Mouse (Mus musculus) cerebellum, adult 9-11 months (tissue): ENCODE data around the gene Snx14.

Source experiments
- DNase-seq: peaks from one replicate; pipeline ENCODE4 v3.0.0; 2022

Gene Snx14

DNA sequence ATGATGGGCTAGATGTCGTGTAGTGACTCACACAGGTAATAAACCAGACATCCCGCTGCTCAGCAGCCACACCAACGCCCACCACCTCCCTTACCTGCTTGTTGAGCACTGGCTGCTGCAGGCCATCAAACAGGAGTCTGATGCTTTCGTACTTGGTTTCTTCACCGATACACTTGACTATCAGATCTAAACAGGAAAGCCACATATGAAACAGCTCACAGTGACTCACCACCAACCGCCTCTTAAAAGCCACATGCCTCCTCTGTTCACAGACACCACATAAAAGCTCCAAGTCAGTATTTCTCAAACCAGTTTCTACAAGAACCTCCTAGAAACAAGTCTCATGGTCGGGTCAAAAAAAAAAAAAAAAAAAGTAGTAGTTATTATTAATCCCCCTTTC, 58.7 kb downstream of the Snx14 start:
- DNase-seq, result no peak

DNA sequence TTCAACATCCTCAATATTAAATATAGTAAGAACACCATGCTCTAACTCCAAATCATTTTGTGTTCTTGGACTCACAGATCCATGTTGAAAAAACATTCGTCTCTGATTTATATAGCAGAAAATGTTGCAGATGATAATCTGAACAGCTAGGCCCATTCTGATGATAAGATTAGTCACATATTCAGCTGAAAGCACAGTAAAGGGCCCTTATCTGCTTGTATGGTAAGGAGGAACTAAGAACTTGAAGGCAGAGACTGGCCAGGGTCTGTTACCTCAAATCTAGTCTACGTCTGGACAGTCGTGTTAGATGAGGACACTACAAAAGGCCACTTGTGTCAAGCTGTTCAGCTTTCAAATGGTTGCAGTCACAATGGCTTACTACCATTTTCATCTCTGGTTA, 59.7 kb downstream of the Snx14 start:
- DNase-seq, result no peak

DNA sequence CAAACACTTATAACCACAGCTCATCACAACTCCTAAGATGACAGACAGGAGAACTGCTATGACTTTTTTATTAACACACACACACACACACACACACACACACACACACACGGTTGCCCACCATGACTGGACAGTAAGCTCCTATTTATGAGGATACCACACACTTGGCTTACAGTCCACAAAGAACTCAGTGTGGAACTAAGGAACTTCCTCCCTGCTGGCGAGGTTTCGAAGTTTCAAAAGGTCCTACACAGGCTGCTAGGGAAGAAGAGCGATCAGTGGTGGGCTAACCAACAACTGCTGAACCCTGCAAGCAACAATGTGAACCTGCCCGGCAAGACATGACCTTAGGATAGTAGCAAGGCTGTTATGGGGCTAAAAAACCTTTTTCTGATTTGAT, 61.3 kb downstream of the Snx14 start:
- no peak for DNase-seq

DNA sequence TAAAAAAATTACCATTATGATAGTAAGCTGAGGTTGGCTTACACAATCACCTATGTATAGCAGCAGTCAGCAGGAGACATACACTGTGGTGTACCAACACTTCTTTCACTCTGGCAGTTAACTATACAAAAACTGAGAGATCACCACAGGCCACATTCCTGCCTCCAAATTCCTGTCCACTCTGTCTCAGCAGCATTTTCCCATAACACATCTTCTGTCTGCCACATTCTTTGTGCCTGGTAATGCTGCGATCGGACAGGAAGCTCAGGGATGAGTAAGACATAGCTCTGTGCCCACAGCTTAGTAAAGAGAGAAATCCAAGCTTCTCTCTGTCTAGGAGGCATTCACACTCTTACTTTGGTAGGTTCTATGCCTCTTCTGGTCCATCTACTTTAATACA, 65.8 kb downstream of the Snx14 start:
- no peak for DNase-seq

DNA sequence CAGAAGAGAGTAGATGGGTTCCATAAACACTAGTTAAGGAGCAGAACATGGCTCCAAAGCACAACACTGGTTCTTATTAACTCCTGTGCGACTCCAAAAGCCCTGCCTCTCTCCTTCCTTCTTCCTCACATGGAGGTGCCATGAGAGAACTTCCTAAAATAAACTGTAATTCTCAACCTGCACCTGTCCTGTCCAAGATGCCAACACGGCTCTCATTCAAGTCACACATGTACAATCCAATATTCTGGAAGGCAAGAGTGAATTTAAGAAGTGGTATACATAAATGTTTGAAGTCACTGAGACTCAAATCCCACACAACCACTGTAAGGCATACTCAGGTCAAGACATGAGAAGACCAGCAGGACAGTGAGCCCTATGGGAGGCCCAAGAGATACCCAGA, 67.6 kb downstream of the Snx14 start:
- no peak for DNase-seq

DNA sequence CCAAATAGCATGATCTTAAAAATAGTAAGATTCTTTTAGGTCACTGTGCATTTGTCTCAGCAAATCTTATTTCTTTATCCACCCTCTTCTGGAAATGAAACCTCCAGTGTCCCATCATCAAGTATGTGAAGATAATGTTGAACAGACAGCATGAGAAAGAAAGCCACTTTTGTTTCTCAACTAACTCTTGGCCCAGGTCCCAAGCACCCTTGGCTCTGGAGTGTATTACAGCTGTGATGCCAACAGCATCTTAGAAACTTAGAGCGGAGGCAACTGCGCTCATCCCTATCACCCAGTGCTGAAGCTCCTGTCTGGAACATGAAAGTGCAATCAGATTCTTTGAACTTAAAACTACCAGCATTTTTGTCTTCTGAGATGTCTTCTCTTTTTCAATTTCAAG, 69.1 kb downstream of the Snx14 start:
- DNase-seq, result no peak

DNA sequence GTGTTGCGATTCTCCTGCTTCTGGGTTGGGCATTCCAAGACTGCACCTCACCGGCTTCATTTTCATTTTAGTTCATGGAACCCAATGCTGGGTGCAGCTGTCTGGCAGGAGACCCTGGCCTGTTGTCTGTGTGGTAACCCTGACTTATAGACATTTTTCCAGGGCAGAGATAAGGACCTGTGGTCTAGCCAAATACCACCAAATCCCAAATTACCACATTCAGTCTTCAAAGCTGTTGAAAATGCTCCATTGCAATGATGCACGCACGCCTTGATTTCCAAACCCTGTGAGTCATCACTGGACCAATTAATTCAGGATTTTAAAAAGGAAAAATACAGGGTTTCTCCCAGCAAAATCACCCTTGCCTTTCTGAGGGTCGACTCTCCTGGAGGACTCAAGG, 70.3 kb downstream of the Snx14 start:
- DNase-seq, result no peak

DNA sequence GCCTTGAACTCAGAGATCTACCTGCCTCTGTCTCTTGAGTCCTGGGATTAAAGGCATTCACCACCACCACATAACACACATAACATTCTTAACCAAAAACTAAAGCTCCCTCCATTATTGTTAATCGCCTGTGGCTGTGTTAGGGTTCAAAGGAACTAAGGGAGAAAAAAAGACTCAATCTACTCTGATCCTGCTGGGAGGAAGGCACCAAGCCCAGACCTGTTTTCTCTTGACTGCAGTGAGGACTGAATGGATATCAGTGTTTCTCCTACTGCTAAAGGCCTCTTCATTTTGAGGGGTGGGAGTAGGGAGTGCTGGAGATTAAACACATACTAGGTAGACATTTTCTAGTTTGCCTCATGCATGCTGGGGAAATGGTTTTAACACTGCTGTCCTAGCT, 71.0 kb downstream of the Snx14 start:
- no peak for DNase-seq

DNA sequence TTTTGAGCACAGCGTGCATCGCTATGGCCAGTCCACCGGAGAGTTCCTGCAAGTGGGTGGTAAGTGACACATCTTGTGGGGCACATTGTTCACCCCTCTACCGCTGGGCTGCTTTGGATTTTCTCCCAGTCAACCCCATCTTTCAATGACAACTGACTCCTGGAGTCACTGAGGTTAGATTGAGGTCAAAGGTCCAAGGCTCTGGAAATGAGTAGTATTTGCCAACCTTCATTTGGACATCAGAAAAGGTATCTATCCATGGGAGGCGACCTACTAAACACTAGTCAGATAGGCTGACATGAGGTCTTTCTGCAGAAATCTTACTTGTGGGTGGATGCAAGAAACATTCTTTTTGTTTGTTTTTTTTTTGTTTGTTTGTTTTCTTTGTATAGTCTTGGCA, 71.4 kb downstream of the Snx14 start:
- DNase-seq, result no peak

DNA sequence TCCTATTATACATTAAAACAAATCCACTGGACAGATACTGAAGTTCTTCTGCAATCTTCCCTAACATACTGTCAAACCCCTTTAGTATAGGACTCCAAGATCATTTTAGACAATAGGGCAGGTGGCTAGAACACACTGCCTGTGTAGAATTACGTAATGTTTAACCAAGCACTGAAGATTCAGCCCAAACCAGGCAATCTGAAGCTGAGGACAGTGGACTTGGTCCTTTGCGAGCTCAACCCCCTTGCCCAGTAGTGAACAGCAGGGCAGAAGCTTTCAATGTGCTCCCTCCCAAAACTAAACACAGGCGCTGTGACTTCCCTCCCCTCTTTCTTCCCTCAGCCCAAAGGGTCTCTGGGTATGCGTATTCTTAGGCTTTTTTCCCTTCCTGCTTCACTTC, 71.9 kb downstream of the Snx14 start:
- DNase-seq, result no peak

DNA sequence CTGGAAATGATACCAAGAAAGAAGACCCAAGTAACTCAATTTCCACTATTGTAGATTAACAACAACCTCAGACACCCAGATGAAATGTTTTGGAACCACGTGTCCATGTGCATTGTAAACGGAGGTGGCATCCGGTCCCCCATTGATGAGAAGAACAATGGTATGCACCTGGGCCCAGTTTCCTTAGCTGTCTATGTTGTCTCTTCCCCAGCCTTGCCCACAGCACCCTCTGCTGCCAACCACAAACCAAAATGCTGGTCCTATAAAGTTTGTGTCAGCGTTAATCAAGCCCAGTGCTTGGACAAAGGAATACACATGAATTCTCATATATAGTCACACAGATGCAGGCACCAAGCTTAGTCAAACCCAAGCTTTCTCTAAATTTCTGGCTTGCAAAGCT, 72.5 kb downstream of the Snx14 start:
- no peak for DNase-seq

DNA sequence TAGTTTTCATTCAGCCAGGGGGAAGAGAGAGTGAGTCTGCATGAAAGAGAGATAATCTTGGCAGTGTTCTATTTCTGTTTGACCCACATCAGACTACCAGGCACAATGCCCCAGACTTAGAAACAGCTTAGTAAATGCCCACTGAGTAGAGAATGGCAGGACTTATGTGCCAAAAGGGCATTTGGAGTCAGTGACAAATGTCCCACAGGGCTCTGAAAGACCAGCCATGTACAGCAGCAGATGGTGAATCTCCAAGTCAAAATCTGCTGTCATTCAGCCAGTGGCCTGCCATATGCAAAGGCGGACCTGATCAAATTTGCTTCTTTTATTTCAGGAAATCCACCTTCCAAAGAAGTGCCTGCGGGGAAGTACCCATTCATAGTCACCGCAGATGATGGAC, 75.7 kb downstream of the Snx14 start:
- peak; percentile 94 for DNase-seq

DNA sequence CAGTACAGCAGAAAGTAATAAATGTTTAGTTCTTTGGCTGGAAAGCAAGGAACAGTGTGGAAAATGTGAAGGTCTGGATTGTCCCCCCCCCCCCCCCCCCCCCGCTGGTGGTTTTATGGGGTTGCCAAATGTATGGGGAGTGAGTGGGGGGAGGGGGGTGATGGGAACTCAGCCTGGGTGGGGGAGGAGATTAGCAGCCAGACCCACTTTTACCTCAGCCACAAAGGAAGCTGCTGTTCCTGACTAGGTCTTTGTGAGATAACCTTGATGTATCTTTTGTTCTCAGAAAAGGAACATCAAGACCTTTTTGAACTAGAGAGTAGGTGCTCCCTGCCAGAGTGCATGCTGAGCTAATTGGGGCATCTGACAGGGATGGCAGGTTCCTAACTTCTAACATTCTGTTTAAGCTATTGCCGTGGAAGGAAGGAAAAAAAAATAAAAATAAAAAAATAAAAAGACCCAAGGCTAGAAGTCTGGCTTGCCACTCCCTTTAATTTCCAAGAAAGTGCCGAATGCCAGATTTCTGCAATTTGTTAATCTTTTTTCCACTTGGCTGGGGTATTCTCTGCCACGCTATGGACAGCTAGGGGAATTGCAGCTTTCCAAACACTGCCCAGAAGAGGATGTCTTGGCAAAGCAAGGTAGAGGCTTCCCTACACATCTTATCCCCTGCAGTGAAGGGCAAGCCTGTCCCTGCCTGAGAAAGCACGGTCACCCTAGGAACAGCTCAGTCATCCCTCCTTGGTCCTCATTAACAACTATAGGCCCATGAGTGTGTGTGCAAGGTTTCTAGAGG, 76.5 kb downstream of the Snx14 start:
- peak; percentile 34 for DNase-seq

DNA sequence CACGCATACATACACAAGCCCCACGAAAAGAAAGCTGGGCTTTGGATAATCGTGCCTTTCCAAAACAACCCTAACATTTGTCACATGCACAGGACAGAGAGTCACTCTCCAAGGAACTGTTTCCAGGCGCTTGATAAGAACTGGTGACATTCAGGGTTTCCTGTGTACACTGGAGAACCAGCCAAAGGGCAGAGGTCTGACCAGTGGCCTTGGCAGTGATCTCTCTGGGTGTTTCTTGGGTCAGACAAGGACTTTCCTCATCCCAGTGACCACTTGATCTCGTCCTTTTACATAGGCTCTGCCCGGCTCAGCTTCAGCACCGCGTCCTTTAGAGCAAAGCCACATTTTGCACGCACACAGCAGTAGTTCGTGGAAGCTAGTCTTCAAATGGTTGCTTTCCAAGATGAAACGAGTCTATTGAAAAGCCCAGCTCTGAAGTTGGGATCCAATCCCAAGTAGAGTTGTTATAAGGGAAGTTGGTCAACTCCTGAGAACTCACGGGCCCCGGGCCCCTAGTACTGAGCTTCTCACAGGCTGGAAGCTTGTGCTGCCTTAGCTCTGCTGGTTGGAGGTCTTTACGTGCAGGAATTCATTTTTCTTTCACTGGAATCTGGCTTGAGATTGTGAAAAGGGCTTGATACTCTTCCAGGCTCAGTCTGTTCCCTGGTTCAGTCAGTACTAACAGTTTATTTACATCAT, 77.4 kb downstream of the Snx14 start:
- peak; percentile 7 for DNase-seq

DNA sequence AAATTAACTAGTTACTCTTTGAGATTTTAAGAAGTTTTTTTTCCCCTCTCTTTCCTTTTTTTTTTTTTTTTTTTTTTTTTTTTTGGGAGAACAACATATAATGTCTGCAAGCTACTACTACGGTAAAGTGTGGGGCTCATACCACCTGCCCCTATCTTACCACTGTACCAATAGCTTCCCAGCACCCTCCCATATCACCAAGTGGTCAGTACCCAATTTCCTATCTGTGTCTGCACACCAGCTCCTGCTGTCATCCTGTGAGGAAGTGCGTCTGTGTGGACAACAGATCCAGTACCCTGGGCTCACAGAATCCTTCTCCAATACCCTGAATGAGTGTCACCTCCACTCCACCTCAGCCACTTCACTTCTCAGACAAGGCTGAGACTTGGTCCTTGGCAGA, 79.6 kb downstream of the Snx14 start:
- DNase-seq, result no peak

DNA sequence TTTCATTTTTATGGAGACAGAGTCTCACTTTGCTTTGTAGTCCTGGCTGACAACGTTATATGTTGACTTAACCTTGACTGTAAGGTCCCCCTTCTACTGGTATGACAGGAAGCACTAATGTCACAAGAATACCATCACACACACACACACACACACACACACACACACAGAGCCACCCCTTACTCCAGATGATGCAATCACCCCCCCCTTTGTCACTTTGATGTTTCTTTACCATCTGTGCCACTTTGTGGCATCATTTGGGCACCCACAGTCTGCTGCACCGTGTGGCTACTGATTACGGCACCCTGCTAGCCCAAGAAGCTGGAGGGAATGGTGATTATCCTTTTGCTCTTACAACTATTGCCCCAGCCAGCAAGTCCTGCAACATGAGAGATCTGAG, 81.6 kb downstream of the Snx14 start:
- no peak for DNase-seq

DNA sequence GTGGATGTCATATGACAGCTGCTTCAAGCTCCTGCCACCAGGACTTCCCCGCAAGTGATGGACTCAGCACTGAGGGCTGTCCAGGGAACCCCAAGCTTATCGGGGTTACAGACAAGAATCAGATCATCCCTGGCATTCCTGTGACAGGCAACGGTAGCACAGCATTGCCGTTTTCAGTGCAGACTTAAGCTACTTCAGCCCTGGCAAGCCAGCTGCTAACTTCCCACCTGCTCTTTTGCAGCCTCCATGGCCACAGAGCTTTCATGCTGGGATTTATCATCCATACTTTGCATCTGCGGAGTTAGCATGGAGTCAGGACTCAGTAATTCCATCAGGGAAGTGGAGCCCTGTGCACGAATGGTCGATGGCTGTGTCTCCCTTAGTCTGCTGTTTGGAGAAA, 85.3 kb downstream of the Snx14 start:
- no peak for DNase-seq

DNA sequence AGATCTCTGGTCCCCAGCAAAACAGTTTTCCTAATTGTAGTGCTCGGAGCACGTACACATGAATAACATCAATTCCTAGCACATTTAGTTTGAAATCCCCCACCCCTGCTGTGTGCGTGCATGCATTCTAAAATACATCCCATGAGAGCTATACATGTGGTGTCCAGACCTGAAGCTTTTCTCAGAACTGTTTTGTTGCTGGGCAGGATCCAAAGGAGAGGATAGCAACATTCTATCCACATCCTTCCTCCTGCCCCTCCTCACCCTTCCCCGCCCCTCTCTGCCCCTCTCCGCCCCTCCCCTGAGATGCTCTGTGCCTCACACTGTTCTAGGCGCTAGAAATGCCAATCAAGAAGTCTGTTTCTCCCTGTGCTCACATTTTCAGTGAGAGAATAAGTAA, 86.0 kb downstream of the Snx14 start:
- DNase-seq, result no peak

DNA sequence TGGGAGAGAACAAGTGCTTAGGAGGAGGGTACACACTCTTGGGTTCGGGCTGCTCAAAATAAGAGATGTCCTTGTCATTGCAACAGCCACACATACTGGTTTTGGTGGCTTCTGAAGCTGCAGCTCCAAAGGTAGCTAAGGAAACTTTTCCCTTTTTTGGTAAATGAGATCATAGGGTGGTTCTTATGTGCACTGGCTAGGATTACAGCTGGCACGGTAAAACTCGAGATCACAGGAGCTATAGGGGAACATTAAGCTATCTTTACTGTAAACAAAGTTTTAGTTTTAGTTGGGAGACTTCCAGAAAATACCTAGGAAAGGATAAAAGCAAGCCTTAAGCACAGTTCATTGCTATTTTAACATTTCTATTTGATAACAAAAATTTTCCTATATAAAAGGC, 87.6 kb downstream of the Snx14 start:
- no peak for DNase-seq

DNA sequence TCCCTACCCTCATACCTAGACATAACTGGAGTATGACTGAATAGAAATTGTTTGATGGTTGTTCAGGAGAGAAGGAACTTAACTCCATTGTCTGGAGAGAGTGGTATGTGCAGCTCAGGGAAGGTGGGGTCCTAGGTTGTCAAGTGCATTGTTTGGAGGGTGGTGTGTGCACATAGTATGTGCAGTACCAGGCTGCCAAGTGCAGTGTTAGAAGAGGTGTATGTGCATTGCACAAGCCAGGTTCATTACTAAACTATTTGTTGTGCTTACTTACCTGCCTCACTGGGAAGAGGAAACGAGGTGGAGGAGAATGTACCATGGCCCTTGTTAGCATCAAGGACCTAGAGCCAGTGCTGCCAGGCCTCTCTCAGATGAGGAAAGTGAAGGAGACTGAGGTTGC, 88.4 kb downstream of the Snx14 start:
- no peak for DNase-seq

DNA sequence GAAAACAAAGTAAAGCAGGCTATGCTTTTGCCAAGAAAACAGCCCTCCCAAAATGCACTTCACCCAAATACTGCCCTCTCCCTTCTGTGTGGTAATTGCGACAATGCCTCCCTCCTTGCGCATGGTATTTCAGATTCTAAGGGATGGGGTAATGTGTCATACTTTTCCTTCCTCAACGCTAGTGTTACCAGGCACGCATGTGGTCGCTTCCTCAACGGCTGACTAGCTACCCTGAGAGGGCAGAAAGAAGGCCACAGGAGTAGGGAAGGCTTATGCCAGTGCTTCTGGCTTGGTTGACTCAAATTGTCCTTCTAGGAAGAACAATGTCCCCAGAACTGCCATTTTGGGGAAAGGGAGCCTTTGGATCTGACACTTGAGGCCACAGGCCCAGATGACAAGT, 90.1 kb downstream of the Snx14 start:
- no peak for DNase-seq

DNA sequence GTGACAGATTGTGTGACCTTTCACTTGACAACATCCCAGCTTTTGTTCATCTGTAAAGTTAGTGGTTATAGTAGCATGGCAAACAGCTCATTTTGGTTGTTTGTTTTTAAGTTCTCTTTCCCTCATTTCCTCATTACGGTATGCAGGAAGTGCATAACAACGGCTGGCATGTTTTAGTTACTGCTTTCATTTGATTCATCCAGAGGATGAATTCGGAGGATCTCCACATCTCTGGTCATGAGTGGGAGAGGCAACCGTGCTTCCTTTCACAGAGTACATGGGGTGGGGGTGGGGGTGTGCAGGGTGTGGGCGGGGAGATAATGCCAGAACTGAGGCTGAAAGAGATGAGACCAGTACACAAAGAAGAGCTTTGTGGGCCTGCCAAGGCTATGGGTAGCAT, 91.9 kb downstream of the Snx14 start:
- no peak for DNase-seq

DNA sequence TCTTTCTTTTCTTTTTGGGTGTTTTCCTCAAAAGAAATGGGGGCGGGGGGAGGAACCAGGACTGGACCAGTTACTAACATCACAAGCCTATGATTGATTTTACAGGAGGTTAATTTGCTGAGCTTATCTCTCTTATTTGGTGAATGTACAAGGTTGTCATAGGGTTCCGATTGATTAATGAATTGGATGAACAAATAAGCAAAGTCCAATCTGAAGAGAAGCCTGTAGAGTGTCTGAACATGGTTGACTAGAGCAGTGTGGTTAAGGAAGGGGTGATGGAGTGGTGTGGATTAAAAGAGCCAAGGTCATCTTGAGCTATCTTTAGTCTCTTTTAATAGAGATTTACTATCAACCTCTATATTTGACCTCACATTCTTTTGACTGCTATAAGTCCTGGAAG, 94.3 kb downstream of the Snx14 start:
- DNase-seq, result no peak

DNA sequence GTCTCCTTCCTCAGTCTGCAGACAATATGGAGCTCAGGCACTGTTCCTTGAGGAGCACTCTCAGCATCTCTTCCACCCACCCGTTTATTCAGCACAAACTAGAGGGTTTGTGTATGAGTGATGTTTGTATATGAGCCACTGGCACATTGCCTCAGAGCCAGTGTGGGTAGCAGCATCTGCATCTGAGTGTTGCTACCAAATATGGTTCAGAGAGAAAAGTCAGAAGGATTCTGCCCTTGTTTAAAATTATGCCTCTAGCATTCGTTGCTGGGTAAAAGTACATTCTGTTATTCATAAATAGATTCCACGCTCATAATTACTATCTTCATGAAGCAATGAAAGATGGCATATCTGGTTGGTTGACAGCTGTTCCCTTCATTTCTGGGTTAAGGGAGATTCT, 96.1 kb downstream of the Snx14 start:
- DNase-seq, result no peak

DNA sequence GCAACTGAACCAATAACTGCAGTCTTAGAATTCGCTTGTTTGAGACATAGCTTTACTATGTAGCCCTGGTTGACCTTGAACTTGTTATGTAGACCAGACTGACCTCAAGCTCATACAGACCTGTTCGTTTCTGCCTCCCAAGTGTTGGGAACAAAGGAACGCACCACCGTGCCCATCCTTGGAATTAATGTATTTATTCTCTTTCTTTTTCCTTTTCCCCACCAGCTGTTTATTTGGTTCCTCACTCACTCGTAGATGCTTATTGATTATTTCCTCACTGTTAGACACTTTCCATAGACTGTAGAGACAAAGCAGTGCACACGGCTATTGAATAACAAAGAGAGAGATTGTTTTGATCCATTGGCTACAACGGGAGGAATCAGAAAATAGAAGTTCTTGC, 96.5 kb downstream of the Snx14 start:
- no peak for DNase-seq
